Mouse (Mus musculus) small intestine, adult 2 months (tissue): ENCODE measurements around the gene Gm45208.

Experiments
- CTCF ChIP-seq: fragments of 200-500 bp; IDR thresholded peaks from 2 replicates; pipeline ENCODE4 v1.5.1; 2012; ENCODE audit warnings: low read depth, mild to moderate bottlenecking, control low read depth, inconsistent platforms, low read length, moderate library complexity, mixed read lengths; ENCODE audit not compliant: insufficient replicate concordance, insufficient read length; ENCODE audit errors: extremely low read depth
- POLR2A ChIP-seq: fragments of 200-500 bp; IDR thresholded peaks from 2 replicates; pipeline ENCODE4 v1.6.1; 2012; ENCODE audit warnings: low read depth, mild to moderate bottlenecking, control low read depth, inconsistent platforms, low read length, moderate library complexity

GRCm38 (mm10) chrX:7743470-7743869 lies 21.4 kb downstream of the Gm45208 start:
- TF ChIP-seq CTCF (peak; percentile 32; the same call in 1 of the 2 replicates), POLR2A (no peak)
